Mouse (Mus musculus): ENCODE results near the gene Dhcr24.

GRCm38 (mm10) chr4:106613560-106613959, 52.7 kb downstream of the Dhcr24 start:
- TF ChIP-seq POLR2A (IDR thresholded peaks at IDR 0.05; ENCODE audit: control insufficient read depth, low read depth, low read length) = no peak
- no peak for TF ChIP-seq CTCF (IDR thresholded peaks at IDR 0.05; ENCODE audit: control insufficient read depth, insufficient read depth, insufficient replicate concordance, low read depth, low read length)

All from testis, adult 2 months (tissue).